Mouse (Mus musculus) spleen, adult 18-20 months (tissue): ENCODE data around the gene Tpte.

Source experiments
- DNase-seq, 2 experiments: peaks; one replicate each; pipeline ENCODE4 v3.0.0; 2022; ENCODE audit warnings: mixed read lengths in 2 of 2

Tpte gene

GRCm38 (mm10) chr8:22380934-22381333, 97.7 kb downstream of the Tpte start:
- no peak for DNase-seq

DNA sequence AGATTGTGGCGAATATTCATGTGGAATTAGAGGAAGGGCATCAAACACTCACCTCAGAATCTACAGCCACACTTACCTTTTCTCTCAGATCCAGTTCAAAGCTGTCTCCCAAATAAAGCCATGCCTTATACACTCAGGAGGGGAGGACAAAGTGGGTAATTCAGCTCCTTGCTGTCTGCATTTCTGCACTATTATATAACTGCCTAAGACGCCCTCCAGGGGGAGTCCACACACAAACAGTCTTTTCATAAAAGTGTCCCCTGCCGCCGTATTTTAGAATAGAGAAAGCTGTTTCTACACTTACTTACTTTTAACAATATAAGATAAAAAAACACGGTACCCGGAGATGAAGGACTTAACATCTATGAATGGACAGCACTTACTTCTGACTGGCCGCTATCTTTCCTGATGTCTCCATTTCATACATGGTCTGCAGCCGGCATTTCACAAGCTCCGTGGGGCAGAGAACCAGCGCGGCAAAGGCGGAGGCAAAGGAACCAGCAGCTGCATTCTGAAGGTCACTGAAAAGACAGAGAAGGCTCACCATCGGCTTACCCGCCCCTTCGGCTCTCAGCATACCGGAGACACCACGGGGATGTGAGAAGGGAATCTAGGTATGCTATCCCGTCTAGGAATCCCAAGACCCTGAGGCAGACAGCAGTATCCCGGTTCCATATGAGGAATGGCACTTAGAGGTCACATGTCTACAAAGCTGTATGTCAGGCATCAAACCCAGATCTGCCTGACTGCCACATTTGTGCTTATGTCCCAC, 99.8 kb downstream of the Tpte start:
- no peak for DNase-seq

DNA sequence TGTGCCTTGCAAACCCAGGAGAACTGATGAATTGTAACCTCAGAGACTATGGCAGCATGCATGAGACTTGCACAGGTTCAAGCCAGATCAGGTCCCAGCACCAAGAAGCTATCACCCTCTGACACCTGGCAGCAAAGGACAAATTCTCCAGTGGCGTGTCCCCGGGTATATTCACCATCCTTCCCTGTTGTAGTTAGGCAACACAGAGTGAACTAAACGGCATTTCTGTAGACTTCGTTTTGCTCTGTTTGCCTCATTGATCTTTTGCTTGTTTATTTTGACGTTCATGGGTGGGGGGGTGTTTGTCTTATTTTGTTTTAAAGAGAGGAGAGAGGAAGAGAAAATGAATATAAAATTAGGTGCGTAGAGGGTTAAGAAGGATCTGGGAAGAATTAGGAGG, 101.9 kb downstream of the Tpte start:
- no peak for DNase-seq

DNA sequence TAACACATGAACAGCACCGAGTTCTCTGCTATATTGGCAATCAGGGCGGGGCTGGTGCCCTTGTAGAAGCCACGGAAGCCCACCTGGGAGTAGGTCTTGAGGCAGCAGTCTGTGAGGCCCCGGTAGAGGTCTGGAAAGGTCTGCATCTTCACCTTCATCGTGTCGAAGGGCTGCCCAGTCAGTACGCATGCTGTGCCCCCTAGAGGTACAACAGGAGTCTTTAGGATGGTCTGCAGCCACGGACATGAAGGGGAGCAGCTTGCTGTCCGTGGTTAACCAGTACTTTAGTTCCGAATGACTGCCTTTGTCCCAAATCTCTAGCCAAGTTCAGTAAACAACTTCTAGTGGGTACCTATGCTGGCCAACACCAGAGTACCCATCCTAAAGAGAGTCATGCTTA, 106.6 kb downstream of the Tpte start:
- no peak for DNase-seq

- DNase-seq = no peak
Observed at GRCm38 (mm10) chr8:22390766-22391463, 107.7 kb downstream of the Tpte start.

GRCm38 (mm10) chr8:22394471-22394870, 111.2 kb downstream of the Tpte start:
- no peak for DNase-seq

- no peak for DNase-seq
Observed at GRCm38 (mm10) chr8:22395256-22395655, 112.0 kb downstream of the Tpte start.

- no peak for DNase-seq
Observed at GRCm38 (mm10) chr8:22397811-22398141, 114.5 kb downstream of the Tpte start.

- peak; percentile 82 to 90 for DNase-seq
Observed at GRCm38 (mm10) chr8:22398142-22398951, 115.1 kb downstream of the Tpte start, which contains the start of gene Slc25a15. Slc25a15 (minus strand) TSS chr8:22398597.

DNA sequence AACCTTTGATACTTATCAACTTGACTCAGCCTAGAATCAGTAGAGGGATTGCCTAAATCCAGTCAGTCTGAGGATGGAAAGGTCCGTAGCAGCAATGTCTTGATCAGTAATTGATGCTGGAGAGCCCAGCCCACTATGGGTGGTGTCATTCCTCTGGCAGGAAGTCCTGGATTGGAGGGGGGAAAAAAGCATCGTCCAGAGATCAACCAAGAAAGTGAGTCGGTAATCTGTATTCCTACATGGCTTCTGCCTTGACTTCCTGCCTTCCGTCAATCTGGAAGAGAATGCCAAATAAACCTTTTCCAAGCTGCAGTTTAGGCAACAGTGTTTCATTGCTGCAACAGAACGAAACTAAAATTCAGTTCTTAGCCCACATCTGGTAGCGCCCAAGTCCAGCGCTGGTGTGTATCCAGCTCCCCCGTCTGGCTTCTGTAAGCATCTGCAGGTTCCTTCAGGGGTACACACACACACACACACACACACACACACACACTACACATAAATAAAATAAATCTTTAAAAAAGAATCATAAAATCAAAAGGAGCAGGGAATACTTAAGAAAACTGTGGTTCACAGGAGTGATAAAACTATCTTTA, 116.1 kb downstream of the Tpte start:
- DNase-seq = no peak

DNA sequence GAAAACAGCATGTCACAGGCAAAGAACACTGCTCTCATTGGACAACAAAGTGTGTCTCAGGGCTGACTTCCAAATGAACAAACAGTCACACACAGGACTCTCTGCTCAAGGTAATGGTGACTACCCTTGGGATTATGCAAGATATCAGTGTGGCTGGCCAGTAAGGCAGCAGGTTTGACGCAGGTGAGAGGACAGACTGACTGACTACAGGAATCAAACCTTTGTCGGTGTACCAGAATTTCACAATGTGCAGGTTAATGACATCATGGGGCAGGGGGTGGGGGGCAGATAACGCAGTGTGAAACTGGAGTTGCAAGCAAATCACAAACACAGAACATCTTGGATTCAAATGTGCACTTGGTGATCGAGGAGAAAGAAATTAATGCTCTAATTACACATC, 117.4 kb downstream of the Tpte start:
- no peak for DNase-seq

DNA sequence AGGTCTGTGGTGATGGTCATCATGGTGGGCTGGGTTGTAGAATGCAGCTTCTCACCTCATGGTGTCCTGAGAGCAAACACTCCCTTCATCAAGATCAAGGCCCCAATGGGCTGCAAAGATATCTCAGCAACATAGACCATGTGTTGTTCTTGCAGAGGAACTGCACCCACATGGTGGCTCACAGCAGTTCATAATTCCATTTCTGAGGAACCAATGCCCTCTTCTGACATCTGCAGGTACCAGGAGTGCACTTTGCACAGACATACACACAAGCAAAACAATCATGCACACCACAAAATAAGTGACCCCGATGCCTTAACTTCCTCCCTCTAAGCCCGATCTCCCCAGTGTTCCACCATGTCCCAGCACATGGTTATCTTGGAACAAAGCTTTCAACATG, 120.0 kb downstream of the Tpte start:
- no peak for DNase-seq

- DNase-seq = no peak
Observed at GRCm38 (mm10) chr8:22405733-22406132, 122.5 kb downstream of the Tpte start.

DNA sequence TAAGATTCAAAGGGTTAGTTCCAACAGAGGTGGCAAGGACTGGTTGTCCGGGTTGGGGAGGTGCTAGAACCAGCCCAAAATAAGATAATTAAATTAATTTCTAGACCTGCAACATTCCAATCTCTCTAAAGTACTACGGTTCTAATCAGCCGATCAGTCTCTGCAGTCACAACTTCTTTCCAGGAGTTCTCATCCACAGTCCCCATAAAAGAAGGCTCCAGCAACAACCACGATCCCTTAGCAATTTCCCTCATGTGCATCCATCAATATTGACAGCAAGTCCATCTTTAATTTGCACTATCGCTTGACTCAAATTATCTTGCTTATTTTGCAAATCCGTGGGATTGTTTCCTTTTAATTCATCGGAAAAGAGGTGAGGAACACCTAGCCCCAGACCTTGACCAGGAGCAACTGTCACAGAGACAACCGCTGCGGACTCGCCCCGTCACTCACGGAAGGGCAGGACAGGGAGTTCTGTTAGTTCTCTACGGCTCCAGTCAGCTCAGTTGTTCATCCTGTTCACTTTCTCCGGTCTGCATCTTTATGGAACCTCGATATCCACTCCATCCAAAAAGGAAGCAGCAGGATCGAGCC, 127.5 kb downstream of the Tpte start:
- DNase-seq = no peak

DNA sequence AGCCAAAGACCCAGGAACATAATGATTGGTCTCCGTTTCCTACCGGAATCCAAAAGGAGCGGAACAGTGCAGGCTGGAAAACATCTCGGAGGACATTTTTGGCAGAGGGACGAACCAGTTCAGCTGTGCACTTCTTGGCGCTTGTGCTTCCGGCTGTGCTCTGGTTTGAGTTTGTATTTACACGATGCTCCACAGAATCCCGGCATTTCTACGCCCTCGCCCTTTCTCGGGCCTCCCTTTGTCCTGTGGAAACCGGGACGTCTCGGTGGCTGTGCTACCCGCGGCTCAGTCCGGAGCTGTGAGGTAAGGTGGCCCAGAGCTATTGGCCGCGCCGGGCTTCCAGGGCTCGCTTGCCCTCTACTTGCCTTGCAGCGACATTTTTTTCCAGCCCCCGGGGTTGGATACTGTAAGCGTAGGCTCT, 128.1 kb downstream of the Tpte start, which contains the start of gene Mrps31:
Gene Mrps31 (plus strand): TSS at position 80 of the 421 bp plus-strand sequence.
- peak; percentile 44 to 58 for DNase-seq

DNA sequence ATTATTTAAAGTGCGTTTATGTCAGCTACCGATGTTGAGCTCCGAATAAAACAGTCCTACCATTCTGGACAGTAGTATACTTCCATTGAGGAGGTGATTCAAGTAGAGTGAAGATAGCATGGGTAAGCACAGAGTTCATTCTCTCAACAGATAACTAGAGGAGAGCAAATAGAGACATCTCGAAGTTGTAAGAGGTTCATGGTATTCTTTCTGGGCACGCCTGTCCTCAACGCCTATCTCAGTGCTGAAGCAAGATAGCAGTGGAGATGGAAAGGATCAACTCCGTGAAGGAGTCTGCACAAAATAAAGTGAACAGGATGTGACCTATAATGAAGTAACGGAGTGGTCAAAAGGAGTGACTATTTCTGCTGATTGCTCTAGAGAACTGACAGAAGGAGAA, 128.7 kb downstream of the Tpte start:
- DNase-seq = no peak
